Mouse (Mus musculus) 3T3-L1 (cell line): ENCODE measurements around the gene Ovol3.
"Not testable (repeated sequence)": the region's sequence is repeated elsewhere in the genome, so short reads cannot be mapped to it uniquely, and the experiment has no call there.

Experiments used
- DNase-seq: peaks from one replicate; pipeline ENCODE4 v3.0.0-alpha.2; 2015; ENCODE audit warnings: low read depth, low spot score

Gene Ovol3

GRCm38 (mm10) chr7:30224206-30224605, 11.3 kb downstream of the Ovol3 start:
- no peak for DNase-seq

- no peak for DNase-seq
These were observed 13.3 kb downstream of the Ovol3 start for GRCm38 (mm10) chr7:30222205-30222604.

DNA sequence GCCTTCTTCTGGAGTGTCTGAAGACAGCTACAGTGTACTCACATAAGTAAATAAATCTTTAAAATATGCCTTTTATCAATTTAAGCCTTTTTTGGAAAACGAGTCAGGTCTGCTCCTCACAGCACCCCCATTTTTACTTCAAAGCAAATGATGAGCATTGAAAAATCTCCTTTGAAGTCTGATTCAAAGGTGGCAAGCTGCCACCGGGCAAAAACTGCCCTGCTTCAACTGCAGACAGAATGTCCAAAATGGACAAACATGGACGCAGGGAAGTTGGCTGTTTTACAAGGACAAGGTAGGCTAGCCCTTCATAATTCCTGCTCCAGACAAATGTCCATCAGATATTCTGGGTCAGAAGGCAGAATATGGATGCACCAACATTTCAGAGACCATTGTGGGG, 14.1 kb downstream of the Ovol3 start:
- no peak for DNase-seq

- no peak for DNase-seq
These were observed 15.5 kb downstream of the Ovol3 start for GRCm38 (mm10) chr7:30220008-30220356.

DNA sequence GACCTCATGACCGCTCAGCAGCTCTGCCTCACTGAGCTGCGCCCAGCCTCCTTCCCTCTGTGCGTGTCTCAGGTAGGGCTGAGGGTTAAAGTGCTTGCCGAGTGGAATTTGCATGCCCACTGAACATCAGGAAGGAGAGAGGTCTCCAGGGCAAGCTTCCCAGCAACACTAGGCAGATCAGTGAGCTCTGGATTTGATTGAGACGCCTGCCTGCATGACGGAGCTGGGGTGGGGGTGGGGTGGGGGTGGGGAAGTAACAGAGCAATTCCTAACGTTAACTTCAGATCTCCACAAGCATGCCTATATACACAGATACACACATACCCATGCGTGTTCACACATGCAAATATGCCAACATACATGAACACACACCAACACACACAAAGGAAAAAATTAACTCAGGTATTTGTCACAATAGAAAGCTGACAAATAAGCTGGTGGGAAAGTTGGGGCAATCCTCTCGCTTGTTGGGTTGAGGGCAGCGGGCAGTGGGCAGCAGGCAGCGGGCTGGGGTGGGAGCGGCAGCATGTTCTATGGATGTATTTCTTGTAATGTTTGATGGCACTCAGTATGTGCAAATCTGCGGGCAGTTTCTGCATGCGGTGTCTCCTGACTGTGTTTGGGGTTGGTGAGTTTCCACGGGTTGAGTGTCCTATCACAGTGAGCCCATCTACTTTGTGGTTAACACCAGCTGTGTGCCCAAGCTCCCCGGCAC, 16.1 kb downstream of the Ovol3 start:
- no peak for DNase-seq

DNA sequence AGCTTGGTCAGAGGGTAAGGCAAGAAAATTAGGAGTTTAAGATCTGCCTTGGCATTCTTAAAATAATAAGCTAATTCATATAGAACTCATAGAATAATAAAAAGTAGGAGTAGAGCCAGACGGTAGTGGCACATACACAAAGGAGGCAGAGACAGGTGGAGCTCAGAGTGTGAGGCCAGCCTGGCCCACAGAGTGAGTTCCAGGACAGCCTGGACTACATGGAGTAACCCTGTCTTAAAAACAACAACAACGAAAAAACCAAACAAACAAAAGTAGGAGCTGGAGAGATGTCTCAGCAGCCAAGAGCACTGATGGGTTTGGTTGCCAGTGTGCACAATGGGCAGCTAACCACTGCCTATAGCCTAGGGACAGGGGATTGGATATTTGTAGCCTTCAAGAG, 18.2 kb downstream of the Ovol3 start:
- DNase-seq = no peak

- DNase-seq = peak; percentile 84
These were observed 18.8 kb downstream of the Ovol3 start for GRCm38 (mm10) chr7:30216723-30217151.

- no peak for DNase-seq
These were observed 19.6 kb downstream of the Ovol3 start for GRCm38 (mm10) chr7:30215875-30216274.

DNA sequence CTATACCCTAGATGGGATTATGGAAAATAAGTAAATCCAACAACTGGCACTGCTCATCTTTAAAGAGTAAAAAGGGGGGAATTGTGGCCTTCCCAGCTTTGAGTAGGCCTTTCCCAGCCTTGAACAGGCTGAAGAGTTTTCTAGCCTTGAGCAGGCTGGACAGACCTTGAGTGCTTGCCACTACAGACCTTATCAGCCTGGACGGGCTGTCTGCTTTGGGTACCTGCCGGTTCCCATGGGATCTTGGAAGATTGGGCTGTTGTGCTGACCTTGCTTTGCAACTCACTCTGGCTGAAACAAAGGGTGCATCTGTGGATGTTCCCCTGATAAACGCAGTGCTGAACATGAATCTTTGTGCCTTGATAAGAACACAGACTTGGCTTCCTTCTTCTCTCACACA, 21.6 kb downstream of the Ovol3 start:
- no peak for DNase-seq

DNA sequence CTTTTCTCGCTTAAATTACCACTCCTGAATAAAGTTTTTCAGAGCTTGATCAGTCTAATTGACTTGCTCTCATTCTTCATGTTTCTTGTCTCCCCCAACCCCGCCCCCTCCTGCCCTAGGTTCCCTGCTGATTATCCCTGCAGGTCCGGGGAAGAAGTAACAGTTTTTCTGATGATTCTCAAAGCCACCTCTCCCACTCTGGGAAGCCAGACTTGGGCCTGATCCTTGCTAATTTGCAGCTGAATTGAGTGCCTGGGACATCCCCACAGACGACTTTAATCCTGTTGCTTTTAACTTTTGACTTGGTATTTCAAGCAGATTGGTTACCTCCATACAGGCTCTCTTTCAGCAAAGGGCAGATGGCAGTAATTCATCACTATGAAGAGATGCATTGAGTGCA, 24.5 kb downstream of the Ovol3 start:
- DNase-seq = no peak

GRCm38 (mm10) chr7:30206364-30206763, 29.2 kb downstream of the Ovol3 start:
- DNase-seq = not testable (repeated sequence)

DNA sequence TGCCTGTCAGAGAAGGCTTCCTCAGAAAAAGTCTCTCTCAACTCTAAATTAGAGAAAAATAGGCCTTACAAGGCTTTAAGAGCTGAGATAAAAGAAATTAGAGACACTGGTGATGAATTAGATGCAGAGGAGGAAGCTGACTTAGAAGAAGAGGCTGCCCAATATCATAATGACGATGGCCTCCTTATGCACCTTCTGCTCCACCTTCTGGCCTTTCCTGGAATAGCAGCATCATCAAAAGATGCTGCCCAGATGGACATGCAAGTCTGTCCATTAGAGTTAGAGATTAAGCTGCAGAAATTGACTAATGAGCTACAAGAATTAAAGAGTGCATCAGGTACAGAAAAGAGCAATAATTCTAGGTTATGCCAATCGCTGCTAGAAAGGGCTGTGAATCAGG, 30.1 kb downstream of the Ovol3 start:
- DNase-seq = peak; percentile 76

- no peak for DNase-seq
These were observed 31.1 kb downstream of the Ovol3 start for GRCm38 (mm10) chr7:30204380-30204779.

DNA sequence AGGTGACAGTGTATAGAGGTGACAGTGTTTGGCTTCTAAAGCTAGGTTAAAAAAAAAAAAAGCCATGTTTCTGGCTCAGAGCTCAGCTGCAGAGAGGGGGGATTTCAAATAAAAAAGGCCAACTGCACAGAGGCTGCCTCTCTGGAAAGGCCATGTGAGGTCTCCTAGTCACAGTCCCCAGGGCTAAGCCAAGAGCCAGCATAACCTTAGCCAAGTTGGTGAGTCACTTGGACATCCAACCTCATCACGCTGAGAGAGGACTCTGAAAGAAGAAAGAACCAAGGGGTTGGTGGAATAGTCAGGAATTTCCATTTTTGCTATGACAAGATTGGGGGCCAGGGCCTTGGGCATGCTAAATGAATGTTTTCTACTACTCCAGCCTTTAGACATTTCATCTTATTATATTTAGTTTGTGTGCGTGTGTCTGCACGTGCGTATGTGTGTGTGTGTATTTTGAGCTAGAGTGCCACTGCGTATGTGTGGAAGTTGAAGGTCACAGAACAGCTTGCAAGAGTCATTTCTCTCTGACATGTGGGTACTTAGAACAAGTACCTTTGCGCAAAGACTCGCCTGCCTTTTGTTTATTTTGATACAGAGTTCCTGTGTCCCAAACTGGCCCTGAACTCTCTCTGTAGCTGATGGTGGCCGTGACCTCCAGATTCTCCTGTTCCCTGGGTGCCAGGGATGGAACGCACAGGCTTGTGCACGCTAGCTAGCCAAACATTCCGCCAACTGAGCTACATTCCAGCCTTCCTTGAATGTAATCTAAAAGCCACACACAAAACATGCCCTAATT, 32.4 kb downstream of the Ovol3 start:
- peak; percentile 74 for DNase-seq

DNA sequence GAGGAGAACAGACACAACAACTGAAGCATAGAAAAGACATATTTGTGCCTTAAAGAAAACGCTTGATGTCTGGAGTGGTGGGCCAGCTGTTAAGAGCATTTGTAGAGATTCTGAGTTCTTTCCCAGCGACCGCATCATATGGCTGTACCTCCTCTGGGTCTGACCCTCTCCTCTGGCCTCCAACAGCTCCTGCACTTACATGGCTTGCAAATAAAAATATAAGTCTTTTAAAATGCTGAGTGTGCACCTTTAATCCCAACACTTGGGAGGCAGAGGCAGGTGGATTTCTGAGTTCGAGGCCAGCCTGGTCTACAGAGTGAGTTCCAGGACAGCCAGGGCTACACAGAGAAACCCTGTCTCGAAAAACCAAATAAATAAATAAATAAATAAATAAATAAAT, 34.9 kb downstream of the Ovol3 start:
- not testable (repeated sequence) for DNase-seq

- no peak for DNase-seq
These were observed 35.3 kb downstream of the Ovol3 start for GRCm38 (mm10) chr7:30200200-30200599.

DNA sequence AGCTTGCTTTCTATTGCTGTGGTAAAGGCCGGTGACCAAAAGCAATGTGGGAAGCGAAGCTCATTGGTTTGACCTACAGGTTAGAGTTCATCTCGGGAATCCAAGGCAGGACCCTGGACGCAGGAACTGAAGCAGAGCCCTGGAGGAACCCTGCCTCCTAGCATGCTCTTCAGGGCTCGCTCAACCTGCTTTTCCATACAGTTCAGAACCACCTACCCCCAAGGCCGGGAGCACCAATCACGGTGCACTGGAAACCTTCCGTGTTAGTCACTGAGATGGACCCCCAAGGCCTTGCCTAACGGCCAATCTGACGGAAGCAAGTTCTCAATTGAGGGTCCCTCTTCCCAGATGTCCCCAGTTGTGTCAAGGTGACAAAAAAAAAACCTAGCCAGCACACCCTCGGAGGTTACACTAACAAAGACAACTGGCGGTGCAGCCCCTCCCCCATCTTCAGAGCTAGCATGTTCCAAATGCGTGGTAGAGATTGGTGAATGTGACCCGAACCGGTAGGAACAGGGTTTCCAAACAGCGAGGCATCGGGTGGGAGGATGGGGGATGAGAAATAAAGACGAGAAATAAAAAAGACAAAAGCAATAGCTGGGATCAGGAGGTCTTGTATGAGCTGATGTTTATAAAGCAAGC, 35.9 kb downstream of the Ovol3 start:
- DNase-seq = no peak

- DNase-seq = peak; percentile 87
These were observed 37.0 kb downstream of the Ovol3 start, which contains the start of gene Capns1 for GRCm38 (mm10) chr7:30198481-30198971. Capns1 (minus strand) TSS chr7:30198811.

- peak; percentile 15 for DNase-seq
These were observed 37.9 kb downstream of the Ovol3 start for GRCm38 (mm10) chr7:30197592-30198129.

GRCm38 (mm10) chr7:30196171-30196570, 39.4 kb downstream of the Ovol3 start:
- DNase-seq = peak; percentile 84

DNA sequence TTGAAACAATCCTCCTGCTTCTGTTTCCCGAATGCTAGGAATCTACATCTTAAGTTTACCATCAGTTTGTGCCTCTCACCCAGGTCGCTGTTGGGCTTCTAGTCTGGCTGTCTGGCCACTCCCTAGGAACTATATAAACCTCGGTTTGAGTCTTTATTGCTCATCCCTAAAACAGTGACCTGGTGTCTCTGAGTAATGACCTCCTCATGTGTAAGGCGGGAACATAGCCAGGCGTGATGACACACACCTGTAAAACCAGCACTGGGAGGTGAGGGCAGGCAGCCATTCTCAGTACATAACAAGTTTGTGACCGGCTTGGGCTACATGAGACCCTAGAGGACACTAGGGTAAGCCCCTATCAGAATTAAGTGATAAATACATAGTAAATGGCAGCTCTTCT, 40.1 kb downstream of the Ovol3 start:
- peak; percentile 58 for DNase-seq

DNA sequence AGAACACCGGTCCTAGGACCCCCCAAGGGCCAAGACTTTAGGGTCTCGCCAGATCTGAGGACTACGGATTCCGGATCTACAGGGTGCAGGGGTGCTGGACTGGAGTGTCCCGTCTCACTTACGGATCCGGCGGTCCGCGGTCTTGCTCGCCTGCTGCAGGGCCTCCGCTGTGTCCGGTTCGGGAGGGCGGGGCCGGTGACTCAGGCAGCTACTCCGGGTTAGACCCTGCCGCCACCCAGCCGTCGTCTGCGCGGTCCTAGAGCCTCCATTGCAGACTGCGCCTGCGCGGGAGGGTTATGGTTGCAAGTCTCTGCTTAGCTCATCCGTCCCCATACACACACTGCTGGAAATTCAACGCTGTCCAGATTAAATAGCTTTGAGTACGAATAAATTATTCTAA, 40.6 kb downstream of the Ovol3 start:
- peak; percentile 97 for DNase-seq
